Mouse (Mus musculus): Measurements from ENCODE around the gene Wdfy4.

DNA sequence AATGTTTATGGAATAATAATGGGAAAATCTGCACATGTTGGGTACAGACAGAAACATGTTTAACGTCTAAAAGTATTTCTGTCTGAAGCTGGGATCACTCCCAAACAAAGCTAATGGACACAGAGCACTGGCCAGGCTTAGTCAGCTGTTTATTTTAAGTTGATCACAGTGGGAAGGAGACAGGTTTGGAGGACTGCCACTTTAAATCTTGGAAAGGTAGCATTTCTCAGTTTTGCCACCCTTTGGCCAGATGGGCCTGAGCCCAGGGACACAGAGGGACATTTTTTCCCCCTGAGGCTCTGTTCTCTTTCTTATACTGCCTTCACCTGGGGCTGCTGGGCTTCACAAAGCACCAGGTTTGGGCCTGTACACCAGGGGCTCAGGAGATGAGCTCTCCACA lies 103.0 kb downstream of the Wdfy4 start:
- TF ChIP-seq CTCF (IDR thresholded peaks at IDR 0.05; ENCODE audit: low read depth) (no peak), EP300 (IDR thresholded peaks at IDR 0.05; ENCODE audit: low read depth) (no peak)
